Mouse (Mus musculus) heart, embryonic 12.5 days (tissue): ENCODE measurements around the gene Mad2l1bp. TPM values are rescaled to one million over a fixed set of nuclear protein-coding genes. Genes with fewer than 3 reads are reported as not detected.

Experiments used
- ATAC-seq: fragments of 200-750 bp; cut with Nextera tagmentation; 2 replicates; pipeline ENCODE4 v1.8.0; 2017; ENCODE audit warnings: moderate TSS enrichment, moderate library complexity; ENCODE audit not compliant: insufficient number of reproducible peaks, low FRiP score
- H3K27ac ChIP-seq: fragments of 300-500 bp; sonication (generic); 2 replicates; pipeline ENCODE4 v1.5.1; 2016; ENCODE audit warnings: mild to moderate bottlenecking, moderate library complexity; ENCODE audit not compliant: poor library complexity, severe bottlenecking
- H3K27me3 ChIP-seq: fragments of 300-500 bp; sonication (generic); replicated peaks from 2 replicates; pipeline ENCODE4 v1.6.1; 2016; ENCODE audit warnings: mild to moderate bottlenecking, moderate library complexity
- H3K36me3 ChIP-seq: fragments of 300-500 bp; sonication (generic); 2 replicates; pipeline ENCODE4 v1.6.1; 2016; ENCODE audit warnings: mild to moderate bottlenecking, moderate library complexity
- H3K4me1 ChIP-seq: fragments of 300-500 bp; sonication (generic); replicated peaks from 2 replicates; pipeline ENCODE4 v1.6.1; 2016; ENCODE audit warnings: mild to moderate bottlenecking
- H3K4me2 ChIP-seq: fragments of 300-500 bp; sonication (generic); 2 replicates; pipeline ENCODE4 v1.6.1; 2016; ENCODE audit warnings: mild to moderate bottlenecking, moderate library complexity
- H3K4me3 ChIP-seq: fragments of 300-500 bp; sonication (generic); 2 replicates; pipeline ENCODE4 v1.5.1; 2016; ENCODE audit warnings: mild to moderate bottlenecking
- H3K9ac ChIP-seq: fragments of 300-500 bp; sonication (generic); 2 replicates; pipeline ENCODE4 v1.6.1; 2016; ENCODE audit warnings: mild to moderate bottlenecking, moderate library complexity
- H3K9me3 ChIP-seq: fragments of 300-500 bp; sonication (generic); replicated peaks from 2 replicates; pipeline ENCODE4 v1.6.1; 2016; ENCODE audit warnings: mild to moderate bottlenecking, moderate library complexity
- WGBS: fragments of 180-500 bp; shearing (Covaris S2); methylation state at CpG from one replicate; pipeline ENCODE4 v1.1.7; 2016; 5-methylcytosine and 5-hydroxymethylcytosine counted together
- polyA plus RNA-seq: library from polyadenylated mRNA; unstranded; fragments of >200 nt; fragmentation: Nextera tagmentation; extraction: Ambion mirVana; gene quantifications from 2 replicates; pipeline ENCODE4 v1.2.1, GENCODE M21; 2016

The Mad2l1bp gene
- polyA plus RNA-seq, 1 experiment from 2014 or later: 35.6 TPM

DNA sequence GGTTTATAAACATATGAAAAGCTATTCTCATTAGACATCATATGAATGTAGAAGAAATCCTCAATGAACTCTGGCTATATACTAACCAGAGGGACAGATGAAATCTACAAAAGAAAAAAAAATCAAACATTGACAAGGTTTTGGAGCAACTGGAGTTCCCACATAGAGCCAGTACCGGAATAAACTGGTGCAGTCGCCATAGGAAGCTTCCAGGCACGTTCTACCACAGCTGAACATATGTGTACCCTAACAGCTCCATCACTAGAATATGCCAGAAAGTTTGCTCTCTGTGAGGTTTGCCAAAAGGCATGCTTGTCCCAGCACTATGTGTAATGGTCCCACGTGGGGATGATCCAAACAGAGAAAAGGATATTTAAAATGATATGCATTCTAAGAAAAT lies 45.1 kb downstream of the Mad2l1bp start:
- WGBS: 69% methylated on average over 4 of the region's 4 CpGs
- peaks cover 2% of the 10 kb centered on the region; the same call in 1 of the 2 replicates for H3K36me3 ChIP-seq
- no peak overlapping the region for H3K27ac ChIP-seq
- H3K4me1 ChIP-seq: peaks cover 15% of the 10 kb centered on the region
- no peak overlapping the region for H3K4me2 ChIP-seq
- no peaks in the 10 kb centered on the region for H3K9me3 ChIP-seq
- no peak overlapping the region for H3K9ac ChIP-seq
- ATAC-seq: no peak
- H3K4me3 ChIP-seq: no peak overlapping the region
- peaks cover 6% of the 10 kb centered on the region; the same call in 1 of the 2 replicates for H3K27me3 ChIP-seq

DNA sequence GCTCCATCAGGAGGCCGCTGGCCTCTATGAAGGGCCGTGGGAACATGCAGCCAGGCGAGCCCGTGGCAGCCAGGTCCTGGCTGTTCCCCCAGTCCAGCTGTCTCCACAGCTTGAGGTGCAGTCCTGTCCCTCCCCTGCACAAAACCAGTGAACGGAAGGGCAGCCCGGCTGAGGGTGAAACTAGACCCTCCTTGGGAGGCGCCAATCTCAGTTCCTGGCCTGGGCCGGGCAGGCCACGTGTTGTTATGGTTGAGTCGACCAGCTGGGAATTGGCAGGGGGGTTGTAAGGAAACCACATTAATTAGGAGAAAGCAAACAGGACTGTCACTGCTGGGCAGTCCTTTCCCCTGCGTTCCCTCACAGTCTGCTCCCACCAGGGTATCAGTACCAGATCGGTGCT lies 48.9 kb downstream of the Mad2l1bp start:
- ATAC-seq: peak; percentile 74
- peaks cover 8% of the 10 kb centered on the region; the same call in 1 of the 2 replicates for H3K4me1 ChIP-seq
- no peak overlapping the region for H3K27ac ChIP-seq
- peak overlapping the region; percentile 12; the same call in 1 of the 2 replicates for H3K4me2 ChIP-seq
- 0 out of 2 replicates have a peak overlapping the region, but pooled peaks have one; percentile 20 for H3K9ac ChIP-seq
- no peaks in the 10 kb centered on the region for H3K9me3 ChIP-seq
- H3K27me3 ChIP-seq: peaks cover 3% of the 10 kb centered on the region; the same call in 1 of the 2 replicates
- H3K36me3 ChIP-seq: no peaks in the 10 kb centered on the region
- 29% methylated on average over 12 of the region's 12 CpGs for WGBS
- H3K4me3 ChIP-seq: no peak overlapping the region

DNA sequence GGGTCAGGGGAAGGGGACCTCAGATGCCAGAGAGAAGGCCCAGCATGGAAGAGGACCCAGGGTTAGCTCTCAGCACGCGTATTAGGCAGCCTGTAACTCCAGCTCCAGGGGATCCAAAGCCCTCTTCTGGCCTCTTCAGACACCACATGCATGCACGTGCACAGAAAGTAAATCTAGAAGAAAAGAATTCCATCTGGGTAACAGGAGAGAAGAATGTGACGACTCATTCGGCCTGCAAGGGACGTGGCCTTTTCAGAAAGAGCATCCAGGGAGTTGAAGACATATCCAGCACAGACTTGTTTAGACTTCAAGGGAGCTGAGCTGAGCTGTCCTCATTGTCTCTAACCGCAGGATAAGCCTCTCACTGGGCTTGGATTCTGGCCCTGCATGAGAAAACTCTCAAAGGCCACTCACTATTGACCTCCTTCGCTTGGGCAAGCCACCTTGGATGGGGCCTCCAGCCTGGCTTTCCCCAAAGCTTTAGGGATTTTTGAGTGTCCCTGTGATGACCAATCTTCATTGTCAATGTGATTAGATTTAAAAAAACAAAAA lies 50.7 kb downstream of the Mad2l1bp start:
- Histone ChIP-seq H3K4me1 (peaks cover 8% of the 10 kb centered on the region; the same call in 1 of the 2 replicates), H3K36me3 (no peaks in the 10 kb centered on the region), H3K27me3 (no peaks in the 10 kb centered on the region), H3K9me3 (no peaks in the 10 kb centered on the region), H3K4me2 (no peak overlapping the region), H3K4me3 (no peak overlapping the region), H3K27ac (no peak overlapping the region), H3K9ac (no peak overlapping the region)
- ATAC-seq: no peak
- 71% methylated on average over 8 of the region's 8 CpGs for WGBS

DNA sequence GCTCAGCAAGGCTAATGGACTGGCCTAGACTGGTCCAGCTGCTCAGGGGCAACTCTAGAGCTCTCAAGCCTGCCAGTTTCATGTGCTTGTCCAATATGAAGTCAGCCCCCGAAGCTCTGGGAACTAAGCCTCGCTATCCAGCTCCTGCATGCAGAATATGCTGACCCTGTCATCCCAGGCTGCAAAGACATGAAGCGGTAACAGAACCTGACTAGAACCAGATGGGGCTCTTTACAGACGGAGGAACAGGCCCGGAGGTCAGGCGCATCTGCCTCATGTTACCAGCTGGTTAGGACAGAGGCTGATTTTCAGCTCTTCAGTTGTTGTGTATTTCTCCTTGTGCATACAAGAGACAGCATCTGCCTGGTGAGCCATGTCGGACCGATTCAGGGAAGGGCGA lies 51.4 kb downstream of the Mad2l1bp start:
- H3K4me1 ChIP-seq: peaks cover 8% of the 10 kb centered on the region; the same call in 1 of the 2 replicates
- no peak overlapping the region for H3K4me3 ChIP-seq
- no peaks in the 10 kb centered on the region for H3K27me3 ChIP-seq
- no peak overlapping the region for H3K27ac ChIP-seq
- no peak overlapping the region for H3K9ac ChIP-seq
- H3K36me3 ChIP-seq: no peaks in the 10 kb centered on the region
- ATAC-seq: no peak
- WGBS: 76% methylated on average over 9 of the region's 9 CpGs
- no peak overlapping the region for H3K4me2 ChIP-seq
- H3K9me3 ChIP-seq: no peaks in the 10 kb centered on the region

DNA sequence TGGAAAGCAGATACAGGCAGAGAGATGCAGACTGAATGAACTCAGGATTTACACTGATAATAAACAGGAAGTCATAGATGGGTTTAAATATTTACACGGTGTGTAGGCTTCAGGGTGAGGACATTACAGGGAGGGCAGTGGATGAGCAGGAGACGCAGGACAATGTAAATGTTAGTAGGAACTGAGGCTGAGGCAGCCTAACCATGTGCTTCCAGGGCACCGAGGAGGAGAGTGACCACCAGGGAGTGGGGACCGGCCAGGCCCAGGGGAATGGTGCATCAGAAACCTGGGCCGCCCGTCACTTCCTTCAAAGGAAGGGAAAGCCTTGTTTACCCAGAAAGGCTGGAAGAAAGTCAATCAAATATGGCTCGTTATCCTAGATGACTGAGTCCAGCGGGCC lies 54.8 kb downstream of the Mad2l1bp start:
- H3K9ac ChIP-seq: no peak overlapping the region
- ATAC-seq: no peak
- no peak overlapping the region for H3K4me2 ChIP-seq

More for the DNA sequence above, 54.8 kb downstream of the Mad2l1bp start:
- Histone ChIP-seq H3K9me3 (no peaks in the 10 kb centered on the region), H3K36me3 (no peaks in the 10 kb centered on the region), H3K27ac (no peak overlapping the region), H3K4me3 (no peak overlapping the region), H3K27me3 (peaks cover 10% of the 10 kb centered on the region), H3K4me1 (no peaks in the 10 kb centered on the region)
- WGBS: 47% methylated on average over 8 of the region's 8 CpGs

Other genes starting within 250 kb of the Mad2l1bp start
- gene Vegfa, start 121.2 kb downstream of the Mad2l1bp start, polyA plus RNA-seq: 6.5 and 6.9 TPM in 2 replicates
- 121 and 125 TPM in 2 replicates for gene Mrps18a, start 42.6 kb downstream of the Mad2l1bp start, polyA plus RNA-seq
- 5.5 and 5.8 TPM in 2 replicates for gene Rsph9, start 9.3 kb downstream of the Mad2l1bp start, polyA plus RNA-seq
- gene Gtpbp2, start 7.5 kb upstream of the Mad2l1bp start, polyA plus RNA-seq: 34.5 and 39.1 TPM in 2 replicates
- 12.5 and 12.7 TPM in 2 replicates for gene Polh, start 49.1 kb upstream of the Mad2l1bp start, polyA plus RNA-seq
- gene Xpo5, start 49.2 kb upstream of the Mad2l1bp start, polyA plus RNA-seq: 29.9 and 32.4 TPM in 2 replicates
- gene Polr1c, start 94.5 kb upstream of the Mad2l1bp start, polyA plus RNA-seq: 44.5 and 48.6 TPM in 2 replicates
- gene Yipf3, start 94.5 kb upstream of the Mad2l1bp start, polyA plus RNA-seq: 66.6 and 72.0 TPM in 2 replicates
- 0.89 and 0.91 TPM in 2 replicates for gene Lrrc73, start 100.0 kb upstream of the Mad2l1bp start, polyA plus RNA-seq
- 43.7 and 44.1 TPM in 2 replicates for gene Tjap1, start 129.5 kb upstream of the Mad2l1bp start, polyA plus RNA-seq
- gene Dlk2, start 143.9 kb upstream of the Mad2l1bp start, polyA plus RNA-seq: 0.28 and 0.33 TPM in 2 replicates
- gene Abcc10, start 174.8 kb upstream of the Mad2l1bp start, polyA plus RNA-seq: 7.2 and 7.3 TPM in 2 replicates
- gene Zfp318, start 230.2 kb upstream of the Mad2l1bp start, polyA plus RNA-seq: 10.2 and 11.6 TPM in 2 replicates